Mouse (Mus musculus): ENCODE measurements around the gene Rnf114. TPM values are rescaled to one million over a fixed set of nuclear protein-coding genes. Genes with fewer than 3 reads are reported as not detected.

Rnf114 gene
- polyA plus RNA-seq, 2 experiments: 78.1 to 83.6 TPM

GRCm38 (mm10) chr2:167529935-167530513 lies 37.6 kb downstream of the Rnf114 start:
- Histone ChIP-seq H3K36me3 (ENCODE audit: control insufficient read depth, insufficient read depth, low read length) (no peaks in the 10 kb centered on the region), H3K4me1 (ENCODE audit: control insufficient read depth, insufficient read depth, low read length) (no peaks in the 10 kb centered on the region), H3K9ac (ENCODE audit: low read depth, low read length, severe bottlenecking) (no peak overlapping the region), H3K27ac (replicated peaks; ENCODE audit: low read depth, low read length) (no peak overlapping the region), H3K4me2 (replicated peaks; ENCODE audit: low read depth, low read length, severe bottlenecking) (no peak overlapping the region), H3K27me3 (ENCODE audit: control insufficient read depth, insufficient read depth, low read length) (no peaks in the 10 kb centered on the region), H3K4me3 (replicated peaks; ENCODE audit: low read length) (no peak overlapping the region), H3K9me3 (ENCODE audit: control insufficient read depth, low read length) (no peaks in the 10 kb centered on the region)
- DNase-seq (ENCODE audit: low spot score) (no peak), ATAC-seq (ENCODE audit: low FRiP score, low read depth) (no peak)
- 45% methylated on average over 5 of the region's 5 CpGs for WGBS
- TF ChIP-seq POLR2A (IDR thresholded peaks at IDR 0.05; ENCODE audit: borderline replicate concordance, extremely low read depth, insufficient read depth, insufficient read length): no peak

GRCm38 (mm10) chr2:167530536-167530935 lies 38.1 kb downstream of the Rnf114 start:
- Histone ChIP-seq H3K4me2 (replicated peaks; ENCODE audit: low read depth, low read length, severe bottlenecking) (no peak overlapping the region), H3K36me3 (ENCODE audit: control insufficient read depth, insufficient read depth, low read length) (no peaks in the 10 kb centered on the region), H3K27ac (replicated peaks; ENCODE audit: low read depth, low read length) (no peak overlapping the region), H3K27me3 (ENCODE audit: control insufficient read depth, insufficient read depth, low read length) (no peaks in the 10 kb centered on the region), H3K9ac (ENCODE audit: low read depth, low read length, severe bottlenecking) (no peak overlapping the region), H3K9me3 (ENCODE audit: control insufficient read depth, low read length) (no peaks in the 10 kb centered on the region), H3K4me3 (replicated peaks; ENCODE audit: low read length) (no peak overlapping the region), H3K4me1 (ENCODE audit: control insufficient read depth, insufficient read depth, low read length) (no peaks in the 10 kb centered on the region)
- 70% methylated on average over 4 of the region's 4 CpGs for WGBS
- DNase-seq (ENCODE audit: low spot score): no peak
- TF ChIP-seq POLR2A (IDR thresholded peaks at IDR 0.05; ENCODE audit: borderline replicate concordance, extremely low read depth, insufficient read depth, insufficient read length): no peak
- ATAC-seq (ENCODE audit: low FRiP score, low read depth): no peak

GRCm38 (mm10) chr2:167532131-167532530 lies 39.7 kb downstream of the Rnf114 start:
- Histone ChIP-seq H3K4me1 (ENCODE audit: control insufficient read depth, insufficient read depth, low read length) (no peaks in the 10 kb centered on the region), H3K27me3 (ENCODE audit: control insufficient read depth, insufficient read depth, low read length) (peaks cover 13% of the 10 kb centered on the region; the same call in 1 of the 2 replicates), H3K27ac (replicated peaks; ENCODE audit: low read depth, low read length) (no peak overlapping the region), H3K36me3 (ENCODE audit: control insufficient read depth, insufficient read depth, low read length) (no peaks in the 10 kb centered on the region), H3K9me3 (ENCODE audit: control insufficient read depth, low read length) (no peaks in the 10 kb centered on the region), H3K4me3 (replicated peaks; ENCODE audit: low read length) (no peak overlapping the region), H3K4me2 (replicated peaks; ENCODE audit: low read depth, low read length, severe bottlenecking) (no peak overlapping the region), H3K9ac (ENCODE audit: low read depth, low read length, severe bottlenecking) (no peak overlapping the region)
- DNase-seq (ENCODE audit: low spot score): no peak
- ATAC-seq (ENCODE audit: low FRiP score, low read depth): peak; percentile 58
- 21% methylated on average over 13 of the region's 13 CpGs for WGBS
- TF ChIP-seq POLR2A (IDR thresholded peaks at IDR 0.05; ENCODE audit: borderline replicate concordance, extremely low read depth, insufficient read depth, insufficient read length): no peak

GRCm38 (mm10) chr2:167533880-167534279 lies 41.4 kb downstream of the Rnf114 start:
- Histone ChIP-seq H3K27me3 (ENCODE audit: control insufficient read depth, insufficient read depth, low read length) (peaks cover 19% of the 10 kb centered on the region; the same call in 1 of the 2 replicates), H3K4me1 (ENCODE audit: control insufficient read depth, insufficient read depth, low read length) (0 out of 2 replicates have a peak, but pooled peaks cover 3% of the 10 kb centered on the region), H3K9ac (ENCODE audit: low read depth, low read length, severe bottlenecking) (no peak overlapping the region), H3K9me3 (ENCODE audit: control insufficient read depth, low read length) (no peaks in the 10 kb centered on the region), H3K4me2 (replicated peaks; ENCODE audit: low read depth, low read length, severe bottlenecking) (no peak overlapping the region), H3K4me3 (replicated peaks; ENCODE audit: low read length) (no peak overlapping the region), H3K27ac (replicated peaks; ENCODE audit: low read depth, low read length) (no peak overlapping the region), H3K36me3 (ENCODE audit: control insufficient read depth, insufficient read depth, low read length) (no peaks in the 10 kb centered on the region)
- no peak for DNase-seq (ENCODE audit: low spot score)
- ATAC-seq (ENCODE audit: low FRiP score, low read depth): no peak
- TF ChIP-seq POLR2A (IDR thresholded peaks at IDR 0.05; ENCODE audit: borderline replicate concordance, extremely low read depth, insufficient read depth, insufficient read length): no peak

- peaks cover 23% of the 10 kb centered on the region for H3K36me3 ChIP-seq (ENCODE audit: control insufficient read depth, insufficient read depth, low read length)
- H3K9ac ChIP-seq (ENCODE audit: low read depth, low read length, severe bottlenecking): no peak overlapping the region
- no peak for TF ChIP-seq POLR2A (IDR thresholded peaks at IDR 0.05; ENCODE audit: borderline replicate concordance, extremely low read depth, insufficient read depth, insufficient read length)
- 35% methylated on average over 10 of the region's 10 CpGs for WGBS
- peaks cover 19% of the 10 kb centered on the region; the same call in 1 of the 2 replicates for H3K27me3 ChIP-seq (ENCODE audit: control insufficient read depth, insufficient read depth, low read length)
- H3K27ac ChIP-seq (replicated peaks; ENCODE audit: low read depth, low read length): no peak overlapping the region
- peaks cover 17% of the 10 kb centered on the region for H3K4me1 ChIP-seq (ENCODE audit: control insufficient read depth, insufficient read depth, low read length)
- no peak overlapping the region for H3K4me3 ChIP-seq (replicated peaks; ENCODE audit: low read length)
- H3K9me3 ChIP-seq (ENCODE audit: control insufficient read depth, low read length): no peaks in the 10 kb centered on the region
- H3K4me2 ChIP-seq (replicated peaks; ENCODE audit: low read depth, low read length, severe bottlenecking): no peak overlapping the region
- DNase-seq (ENCODE audit: low spot score) (no peak), ATAC-seq (ENCODE audit: low FRiP score, low read depth) (no peak)
Measured at GRCm38 (mm10) chr2:167536320-167536945, 44.0 kb downstream of the Rnf114 start.

All from limb, embryonic 14.5 days (tissue).